Mouse (Mus musculus): ENCODE data around the gene Dolk. TPM values are rescaled to one million over a fixed set of nuclear protein-coding genes. Genes with fewer than 3 reads are reported as not detected.

The Dolk gene
- polyA plus RNA-seq, 1 experiment = 16.9 TPM

- DNase-seq (ENCODE audit: low read depth, low spot score) = no peak
- WGBS = 81% methylated on average over 17 of the region's 17 CpGs
Measured at GRCm38 (mm10) chr2:30269241-30269990, 16.7 kb downstream of the Dolk start.

- no peak for DNase-seq (ENCODE audit: low read depth, low spot score)
- WGBS = 74% methylated on average over 4 of the region's 4 CpGs
Measured at GRCm38 (mm10) chr2:30268371-30268770, 17.8 kb downstream of the Dolk start.

GRCm38 (mm10) chr2:30267466-30267865, 18.7 kb downstream of the Dolk start:
- 88% methylated on average over 2 of the region's 2 CpGs for WGBS
- DNase-seq (ENCODE audit: low read depth, low spot score) = no peak

- no peak for DNase-seq (ENCODE audit: low read depth, low spot score)
- 7% methylated on average over 4 of the region's 4 CpGs for WGBS
Measured at GRCm38 (mm10) chr2:30266392-30266941, 19.7 kb downstream of the Dolk start.

GRCm38 (mm10) chr2:30265767-30266253, 20.3 kb downstream of the Dolk start, which contains the start of gene Phyhd1:
Gene Phyhd1, plus strand, starts transcription at chr2:30266203.
- no peak for DNase-seq (ENCODE audit: low read depth, low spot score)
- 71% methylated on average over 5 of the region's 5 CpGs for WGBS

- no peak for DNase-seq (ENCODE audit: low read depth, low spot score)
- 32% methylated on average over 7 of the region's 7 CpGs for WGBS
Measured at GRCm38 (mm10) chr2:30264671-30265519, 21.2 kb downstream of the Dolk start.

GRCm38 (mm10) chr2:30263811-30264210, 22.3 kb downstream of the Dolk start:
- no peak for DNase-seq (ENCODE audit: low read depth, low spot score)
- 83% methylated on average over 6 of the region's 6 CpGs for WGBS

- WGBS = 37% methylated on average over 4 of the region's 4 CpGs
- no peak for DNase-seq (ENCODE audit: low read depth, low spot score)
Measured at GRCm38 (mm10) chr2:30262840-30263441, 23.2 kb downstream of the Dolk start.

GRCm38 (mm10) chr2:30261921-30262839, 24.0 kb downstream of the Dolk start:
- no peak for DNase-seq (ENCODE audit: low read depth, low spot score)
- WGBS = 88% methylated on average over 18 of the region's 18 CpGs

- no peak for DNase-seq (ENCODE audit: low read depth, low spot score)
Measured at GRCm38 (mm10) chr2:30261064-30261736, 24.9 kb downstream of the Dolk start.

GRCm38 (mm10) chr2:30259131-30260064, 26.7 kb downstream of the Dolk start:
- WGBS = 77% methylated on average over 15 of the region's 15 CpGs
- no peak for DNase-seq (ENCODE audit: low read depth, low spot score)

More at GRCm38 (mm10) chr2:30261064-30261736, 24.9 kb downstream of the Dolk start:
- WGBS = 84% methylated on average over 4 of the region's 4 CpGs

- WGBS = 74% methylated on average over 4 of the region's 4 CpGs
- DNase-seq (ENCODE audit: low read depth, low spot score) = no peak
Measured at GRCm38 (mm10) chr2:30258600-30258999, 27.5 kb downstream of the Dolk start.

- WGBS = 67% methylated on average over 7 of the region's 7 CpGs
- DNase-seq (ENCODE audit: low read depth, low spot score) = no peak
Measured at GRCm38 (mm10) chr2:30257699-30258460, 28.3 kb downstream of the Dolk start.

GRCm38 (mm10) chr2:30256616-30257350, 29.4 kb downstream of the Dolk start:
- 95% methylated on average over 30 of the region's 30 CpGs for WGBS
- DNase-seq (ENCODE audit: low read depth, low spot score) = no peak

GRCm38 (mm10) chr2:30255631-30256395, 30.3 kb downstream of the Dolk start:
- WGBS = 97% methylated on average over 42 of the region's 42 CpGs
- DNase-seq (ENCODE audit: low read depth, low spot score) = no peak

Data from large intestine, adult 2 months (tissue).